Mouse (Mus musculus): ENCODE measurements around the gene Fam53b. TPM values are rescaled to one million over a fixed set of nuclear protein-coding genes. Genes with fewer than 3 reads are reported as not detected.

Gene Fam53b
- polyA plus RNA-seq, 1 experiment from 2014 or later, result 15.4 TPM

GRCm38 (mm10) chr7:132702492-132703070, 111.1 kb downstream of the Fam53b start:
- no peaks in the 10 kb centered on the region for H3K36me3 ChIP-seq (replicated peaks)
- H3K9ac ChIP-seq, result no peak overlapping the region
- H3K9me3 ChIP-seq, result no peaks in the 10 kb centered on the region
- H3K4me3 ChIP-seq, result no peak overlapping the region
- no peaks in the 10 kb centered on the region for H3K27me3 ChIP-seq (replicated peaks)
- H3K4me1 ChIP-seq, result no peaks in the 10 kb centered on the region
- WGBS, result 82% methylated on average over 5 of the region's 5 CpGs
- no peak overlapping the region for H3K4me2 ChIP-seq
- no peak for ATAC-seq (replicated peaks)
- H3K27ac ChIP-seq, result no peak overlapping the region

GRCm38 (mm10) chr7:132702024-132702423, 111.7 kb downstream of the Fam53b start:
- no peak overlapping the region for H3K9ac ChIP-seq
- no peaks in the 10 kb centered on the region for H3K4me1 ChIP-seq
- 91% methylated on average over 3 of the region's 3 CpGs for WGBS
- no peak for ATAC-seq (replicated peaks)
- no peaks in the 10 kb centered on the region for H3K27me3 ChIP-seq (replicated peaks)
- H3K9me3 ChIP-seq, result no peaks in the 10 kb centered on the region
- no peaks in the 10 kb centered on the region for H3K36me3 ChIP-seq (replicated peaks)
- no peak overlapping the region for H3K27ac ChIP-seq
- H3K4me3 ChIP-seq, result no peak overlapping the region
- H3K4me2 ChIP-seq, result no peak overlapping the region

GRCm38 (mm10) chr7:132701412-132701811, 112.3 kb downstream of the Fam53b start:
- H3K9me3 ChIP-seq, result no peaks in the 10 kb centered on the region
- ATAC-seq (replicated peaks), result no peak
- no peaks in the 10 kb centered on the region for H3K36me3 ChIP-seq (replicated peaks)
- H3K27ac ChIP-seq, result no peak overlapping the region
- 87% methylated on average over 3 of the region's 3 CpGs for WGBS
- no peaks in the 10 kb centered on the region for H3K4me1 ChIP-seq
- H3K4me3 ChIP-seq, result no peak overlapping the region
- no peak overlapping the region for H3K9ac ChIP-seq
- no peak overlapping the region for H3K4me2 ChIP-seq
- no peaks in the 10 kb centered on the region for H3K27me3 ChIP-seq (replicated peaks)

GRCm38 (mm10) chr7:132700107-132700506, 113.6 kb downstream of the Fam53b start:
- no peaks in the 10 kb centered on the region for H3K27me3 ChIP-seq (replicated peaks)
- no peak overlapping the region for H3K27ac ChIP-seq
- no peaks in the 10 kb centered on the region for H3K36me3 ChIP-seq (replicated peaks)
- 86% methylated on average over 4 of the region's 4 CpGs for WGBS
- no peak overlapping the region for H3K4me3 ChIP-seq
- no peak for ATAC-seq (replicated peaks)
- no peak overlapping the region for H3K4me2 ChIP-seq
- H3K9me3 ChIP-seq, result no peaks in the 10 kb centered on the region
- H3K4me1 ChIP-seq, result no peaks in the 10 kb centered on the region
- H3K9ac ChIP-seq, result no peak overlapping the region

GRCm38 (mm10) chr7:132699639-132700038, 114.0 kb downstream of the Fam53b start:
- H3K4me1 ChIP-seq, result no peaks in the 10 kb centered on the region
- ATAC-seq (replicated peaks), result no peak
- H3K36me3 ChIP-seq (replicated peaks), result no peaks in the 10 kb centered on the region
- no peak overlapping the region for H3K4me3 ChIP-seq
- no peaks in the 10 kb centered on the region for H3K9me3 ChIP-seq
- no peak overlapping the region for H3K27ac ChIP-seq
- H3K4me2 ChIP-seq, result no peak overlapping the region
- H3K27me3 ChIP-seq (replicated peaks), result no peaks in the 10 kb centered on the region
- no peak overlapping the region for H3K9ac ChIP-seq

GRCm38 (mm10) chr7:132699165-132699564, 114.5 kb downstream of the Fam53b start:
- Histone ChIP-seq H3K36me3 (replicated peaks) (no peaks in the 10 kb centered on the region), H3K9me3 (no peaks in the 10 kb centered on the region), H3K4me2 (no peak overlapping the region), H3K27ac (no peak overlapping the region), H3K4me1 (no peaks in the 10 kb centered on the region), H3K27me3 (replicated peaks) (no peaks in the 10 kb centered on the region), H3K4me3 (no peak overlapping the region), H3K9ac (no peak overlapping the region)
- 81% methylated on average over 4 of the region's 4 CpGs for WGBS
- no peak for ATAC-seq (replicated peaks)

- Histone ChIP-seq H3K4me3 (no peak overlapping the region), H3K9ac (no peak overlapping the region), H3K27ac (no peak overlapping the region), H3K4me2 (no peak overlapping the region), H3K36me3 (replicated peaks) (no peaks in the 10 kb centered on the region), H3K9me3 (no peaks in the 10 kb centered on the region), H3K4me1 (no peaks in the 10 kb centered on the region), H3K27me3 (replicated peaks) (no peaks in the 10 kb centered on the region)
- 91% methylated on average over 4 of the region's 4 CpGs for WGBS
- no peak for ATAC-seq (replicated peaks)
These were observed 114.9 kb downstream of the Fam53b start for GRCm38 (mm10) chr7:132698737-132699136.

- H3K9ac ChIP-seq, result no peak overlapping the region
- no peaks in the 10 kb centered on the region for H3K9me3 ChIP-seq
- H3K4me3 ChIP-seq, result no peak overlapping the region
- no peaks in the 10 kb centered on the region for H3K36me3 ChIP-seq (replicated peaks)
- no peak overlapping the region for H3K4me2 ChIP-seq
- no peak overlapping the region for H3K27ac ChIP-seq
- H3K4me1 ChIP-seq, result no peaks in the 10 kb centered on the region
- 82% methylated on average over 8 of the region's 8 CpGs for WGBS
- no peaks in the 10 kb centered on the region for H3K27me3 ChIP-seq (replicated peaks)
- ATAC-seq (replicated peaks), result no peak
These were observed 116.4 kb downstream of the Fam53b start for GRCm38 (mm10) chr7:132697258-132697796.

- Histone ChIP-seq H3K27me3 (replicated peaks) (no peaks in the 10 kb centered on the region), H3K36me3 (replicated peaks) (no peaks in the 10 kb centered on the region), H3K4me1 (no peaks in the 10 kb centered on the region), H3K4me2 (no peak overlapping the region), H3K9ac (no peak overlapping the region), H3K4me3 (no peak overlapping the region), H3K9me3 (no peaks in the 10 kb centered on the region), H3K27ac (no peak overlapping the region)
- ATAC-seq (replicated peaks), result no peak
- WGBS, result 96% methylated on average over 2 of the region's 2 CpGs
These were observed 120.1 kb downstream of the Fam53b start for GRCm38 (mm10) chr7:132693561-132693960.

- Histone ChIP-seq H3K4me3 (no peak overlapping the region), H3K4me1 (no peaks in the 10 kb centered on the region), H3K27me3 (replicated peaks) (no peaks in the 10 kb centered on the region), H3K9ac (no peak overlapping the region), H3K36me3 (replicated peaks) (no peaks in the 10 kb centered on the region), H3K9me3 (no peaks in the 10 kb centered on the region), H3K27ac (no peak overlapping the region), H3K4me2 (no peak overlapping the region)
- WGBS, result 70% methylated on average over 9 of the region's 9 CpGs
- no peak for ATAC-seq (replicated peaks)
These were observed 121.0 kb downstream of the Fam53b start for GRCm38 (mm10) chr7:132692719-132693118.

GRCm38 (mm10) chr7:132690716-132691472, 122.8 kb downstream of the Fam53b start:
- no peak overlapping the region for H3K9ac ChIP-seq
- WGBS, result 87% methylated on average over 14 of the region's 14 CpGs
- no peak for ATAC-seq (replicated peaks)

GRCm38 (mm10) chr7:132689722-132690121, 124.0 kb downstream of the Fam53b start:
- WGBS, result 78% methylated on average over 5 of the region's 5 CpGs
- H3K36me3 ChIP-seq (replicated peaks), result no peaks in the 10 kb centered on the region
- no peak overlapping the region for H3K9ac ChIP-seq
- no peaks in the 10 kb centered on the region for H3K4me1 ChIP-seq
- no peak for ATAC-seq (replicated peaks)
- no peaks in the 10 kb centered on the region for H3K27me3 ChIP-seq (replicated peaks)
- H3K4me2 ChIP-seq, result no peak overlapping the region
- no peaks in the 10 kb centered on the region for H3K9me3 ChIP-seq
- no peak overlapping the region for H3K4me3 ChIP-seq
- H3K27ac ChIP-seq, result no peak overlapping the region

More at GRCm38 (mm10) chr7:132690716-132691472, 122.8 kb downstream of the Fam53b start:
- no peak overlapping the region for H3K4me2 ChIP-seq
- H3K27ac ChIP-seq, result no peak overlapping the region
- H3K9me3 ChIP-seq, result no peaks in the 10 kb centered on the region
- no peak overlapping the region for H3K4me3 ChIP-seq
- H3K36me3 ChIP-seq (replicated peaks), result no peaks in the 10 kb centered on the region
- no peaks in the 10 kb centered on the region for H3K27me3 ChIP-seq (replicated peaks)
- H3K4me1 ChIP-seq, result no peaks in the 10 kb centered on the region

GRCm38 (mm10) chr7:132688721-132689120, 125.0 kb downstream of the Fam53b start:
- WGBS, result 57% methylated on average over 5 of the region's 5 CpGs
- Histone ChIP-seq H3K4me2 (no peak overlapping the region), H3K4me1 (no peaks in the 10 kb centered on the region), H3K4me3 (no peak overlapping the region), H3K27ac (no peak overlapping the region), H3K9me3 (no peaks in the 10 kb centered on the region), H3K9ac (no peak overlapping the region), H3K36me3 (replicated peaks) (no peaks in the 10 kb centered on the region), H3K27me3 (replicated peaks) (no peaks in the 10 kb centered on the region)
- ATAC-seq (replicated peaks), result no peak

Data from midbrain, embryonic 15.5 days (tissue).